Mouse (Mus musculus) bone marrow, adult 2 months (tissue): ENCODE data around the gene Rpl13a.

Experiments used
- CTCF ChIP-seq: fragments of 200-500 bp; IDR thresholded peaks from 2 replicates; pipeline ENCODE4 v1.5.1; 2011; ENCODE audit warnings: low read length, control low read depth; ENCODE audit not compliant: control insufficient read depth, insufficient read depth
- POLR2A ChIP-seq: fragments of 200-500 bp; IDR thresholded peaks from 2 replicates; pipeline ENCODE4 v1.6.1; 2011; ENCODE audit warnings: low read depth, mild to moderate bottlenecking, control low read depth, low read length, borderline replicate concordance; ENCODE audit not compliant: control insufficient read depth

GRCm38 (mm10) chr7:45172974-45173373 is 44.4 kb upstream of the Rpl13a start:
- peak; percentile 55 for TF ChIP-seq CTCF
- TF ChIP-seq POLR2A = no peak
